Mouse (Mus musculus): ENCODE data around the gene Smu1.

Gene Smu1

DNA sequence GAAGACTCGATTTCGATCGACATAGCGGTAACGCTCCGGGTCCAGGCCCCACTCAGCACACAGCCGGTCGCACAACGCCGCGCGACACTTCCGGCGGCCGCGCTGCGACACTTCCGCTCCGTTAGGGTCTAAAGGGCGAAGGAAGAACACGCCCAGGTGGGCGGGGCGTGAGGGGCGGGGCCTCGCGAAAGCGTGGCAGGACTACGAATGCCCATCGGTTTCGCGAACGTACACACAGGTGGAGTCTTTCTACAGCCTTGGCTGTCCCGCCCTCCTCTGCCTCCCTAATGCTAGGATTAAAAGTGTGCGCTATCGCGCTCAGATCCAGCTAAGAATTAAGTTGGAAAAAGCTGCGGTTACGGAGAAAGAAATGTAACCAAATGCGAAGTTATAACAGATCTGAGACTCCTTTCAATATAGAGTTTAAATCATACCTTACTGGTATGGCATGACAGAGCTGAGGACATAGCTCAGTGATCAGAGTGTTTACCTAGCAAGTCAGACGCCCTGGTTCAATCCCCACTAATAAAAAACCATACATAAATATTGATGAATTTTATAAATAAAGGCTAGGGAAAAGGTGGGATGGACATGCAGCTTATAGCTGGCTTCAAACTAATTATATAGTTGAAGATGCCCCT is at the start of gene Smu1:
Gene Smu1, minus strand, starts transcription at position 144 of the 641 bp plus-strand sequence.
- DNase-seq (ENCODE audit: low spot score in 2 of 2), result peak; percentile 95 to 96

DNA sequence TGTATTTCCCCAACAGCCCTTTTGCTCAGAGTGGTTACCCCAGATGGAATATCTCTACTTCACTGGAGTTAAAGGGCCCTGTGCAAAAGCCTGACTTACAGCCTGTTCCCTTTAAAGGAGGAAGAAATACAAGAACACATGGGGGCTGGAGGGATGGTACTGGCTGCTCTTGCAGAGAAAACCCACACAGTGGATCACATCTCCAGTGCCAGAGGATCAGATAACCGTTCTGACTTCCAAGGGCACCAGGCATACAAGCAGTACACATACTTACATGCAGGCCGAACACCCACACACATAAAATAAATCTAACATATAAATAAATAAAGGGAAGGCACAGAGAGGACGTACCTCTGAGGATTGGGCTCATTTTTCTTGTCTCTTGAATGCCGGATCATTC is 49.7 kb upstream of the Smu1 start:
- DNase-seq (ENCODE audit: low spot score in 2 of 2), result no peak

DNA sequence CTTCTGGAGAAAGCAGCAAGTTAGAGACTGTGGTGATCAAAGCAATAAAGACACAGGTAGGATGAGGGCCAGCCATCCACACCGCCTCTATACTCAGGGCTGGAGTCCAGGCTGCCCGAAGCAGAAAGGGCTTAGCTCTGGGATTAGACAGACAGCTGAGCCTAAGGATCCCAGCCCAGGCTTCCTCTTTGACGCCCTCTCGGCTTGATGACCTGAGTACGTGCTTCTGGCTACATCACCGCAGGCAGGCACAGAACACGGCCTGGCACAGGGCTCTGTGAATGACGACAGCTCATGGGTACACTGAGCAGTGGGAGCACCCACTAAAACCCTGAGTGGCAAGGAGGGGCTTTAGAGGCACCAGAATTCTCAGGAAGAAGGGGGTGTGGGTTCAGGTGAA is 47.7 kb upstream of the Smu1 start:
- no peak for DNase-seq (ENCODE audit: low spot score in 2 of 2)

DNA sequence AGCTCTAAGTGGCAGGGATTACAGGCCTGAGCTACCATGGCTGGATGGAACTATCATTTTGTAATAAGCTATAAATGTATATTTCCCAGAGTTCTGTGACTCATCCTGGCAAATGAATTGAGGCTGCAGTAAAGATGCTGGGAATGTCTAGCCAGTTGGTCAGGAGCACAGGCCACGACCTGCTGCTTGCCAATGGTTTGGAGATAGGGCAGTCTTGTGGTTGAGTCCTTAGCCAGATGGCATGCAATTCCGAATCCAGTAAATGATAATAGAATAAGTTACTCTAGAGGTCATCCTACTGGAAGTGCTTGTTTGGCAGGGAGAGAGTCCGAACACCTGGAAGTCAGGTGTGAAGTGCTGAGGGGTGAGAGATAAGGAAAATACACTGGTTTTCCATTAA is 45.1 kb upstream of the Smu1 start:
- no peak for DNase-seq (ENCODE audit: low spot score in 2 of 2)

DNA sequence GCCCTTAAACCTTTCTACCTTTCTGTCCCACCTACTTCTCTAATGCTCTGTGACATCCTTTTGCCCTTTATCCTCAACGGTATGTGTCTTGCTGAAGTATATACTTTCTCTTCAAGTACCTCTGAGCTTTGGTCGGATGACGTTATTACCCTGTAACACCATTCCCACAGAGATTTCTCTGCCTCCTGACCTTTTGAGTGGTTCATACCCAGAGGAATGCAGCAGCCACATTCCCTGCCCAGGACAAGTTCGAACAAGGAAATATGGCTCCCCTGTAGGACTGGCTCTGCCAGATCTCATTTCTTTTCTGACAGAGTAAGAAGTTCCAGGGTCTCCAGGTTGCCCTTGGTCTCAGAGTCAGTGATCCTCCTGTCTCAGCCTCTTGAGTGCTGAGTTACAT is 44.2 kb upstream of the Smu1 start:
- peak; percentile 50 to 53 for DNase-seq (ENCODE audit: low spot score in 2 of 2)

DNA sequence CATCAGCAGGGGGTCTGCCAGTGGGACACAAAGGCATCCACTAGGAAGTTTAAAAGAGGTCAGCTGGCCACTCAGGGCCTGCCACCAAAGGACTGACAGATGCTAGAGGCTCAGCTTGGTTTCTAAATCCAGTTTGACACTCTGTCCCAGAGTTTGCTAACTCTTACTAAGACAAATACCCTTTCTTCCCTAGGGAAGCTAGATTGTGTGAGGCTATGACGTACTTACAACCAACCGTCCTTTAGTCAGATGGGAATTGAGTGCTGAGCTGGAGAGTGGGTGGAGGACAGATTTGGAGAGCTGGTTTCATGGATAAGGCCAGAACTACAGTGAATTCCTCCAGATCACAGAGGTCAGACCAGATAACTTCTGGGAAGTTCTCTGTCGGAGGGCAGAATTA is 43.1 kb upstream of the Smu1 start:
- DNase-seq (ENCODE audit: low spot score in 2 of 2), result no peak

DNA sequence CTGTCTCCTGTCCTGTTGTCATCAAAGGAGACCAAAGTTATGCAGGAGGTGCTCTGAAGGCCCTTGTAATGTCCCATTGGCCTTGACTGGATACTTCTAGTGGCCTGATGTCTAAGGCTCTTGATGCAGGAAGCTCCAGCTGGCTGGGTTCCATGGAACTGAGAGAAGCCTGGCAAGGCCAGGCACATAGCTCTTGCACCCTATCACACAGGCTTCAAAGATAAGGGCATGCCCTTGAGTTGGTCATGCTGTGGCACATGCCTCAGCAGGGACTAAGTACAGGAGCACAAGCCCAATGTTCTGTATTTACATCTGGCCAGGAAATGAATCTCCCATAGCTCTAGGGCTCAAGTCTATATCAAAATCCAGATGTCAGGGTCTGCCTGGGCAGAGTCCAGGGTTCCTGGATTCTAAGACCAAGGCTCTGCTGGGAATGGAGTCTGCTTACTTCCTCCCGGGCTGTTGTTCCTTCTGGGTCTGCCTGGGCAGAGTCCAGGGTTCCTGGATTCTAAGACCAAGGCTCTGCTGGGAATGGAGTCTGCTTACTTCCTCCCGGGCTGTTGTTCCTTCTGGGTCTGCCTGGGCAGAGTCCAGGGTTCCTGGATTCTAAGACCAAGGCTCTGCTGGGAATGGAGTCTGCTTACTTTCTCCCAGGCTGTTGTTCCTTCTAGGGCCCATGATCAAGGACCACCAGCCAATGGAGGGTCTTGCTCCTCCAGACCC is 41.3 kb upstream of the Smu1 start:
- DNase-seq (ENCODE audit: low spot score in 2 of 2), result peak; percentile 34 to 61

DNA sequence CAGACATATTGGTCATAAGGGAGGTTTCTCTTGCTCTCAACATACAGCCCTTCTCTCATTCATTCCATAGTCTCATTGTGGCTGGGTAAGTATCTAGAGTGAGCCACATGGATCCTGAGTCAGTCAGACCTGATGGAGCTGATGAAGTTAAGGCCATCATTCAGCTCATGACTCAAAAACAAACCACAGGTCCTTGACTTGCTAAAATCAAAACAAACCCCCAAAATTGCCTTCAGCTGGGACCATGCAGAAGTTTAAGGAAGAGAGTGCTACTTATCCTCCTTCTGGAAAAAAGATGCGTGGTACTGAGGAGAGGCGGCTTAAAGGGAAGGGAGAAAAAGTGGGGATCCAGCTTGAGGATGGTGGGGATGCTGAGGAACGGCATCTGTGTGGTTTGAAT is 38.0 kb upstream of the Smu1 start:
- no peak for DNase-seq (ENCODE audit: low spot score in 2 of 2)

DNA sequence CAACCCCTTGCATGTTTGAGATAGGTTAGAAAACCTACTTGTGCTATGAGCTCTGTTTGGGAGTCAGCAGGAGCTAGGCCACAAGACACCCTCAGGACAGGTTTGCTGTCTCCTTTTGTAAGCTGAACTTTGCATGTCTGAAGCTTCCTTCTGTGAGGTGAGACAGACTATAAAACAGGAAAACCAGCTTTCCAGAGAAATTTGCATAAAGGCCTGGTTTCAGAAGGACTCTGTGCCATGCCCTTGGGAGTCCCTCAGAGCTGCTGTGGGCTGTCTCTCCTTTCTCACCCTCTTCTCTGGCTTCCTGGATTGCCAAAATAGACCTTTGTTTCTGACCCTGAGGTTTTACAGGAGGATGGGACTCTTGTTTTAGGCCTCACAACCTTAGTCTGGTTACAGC is 36.6 kb upstream of the Smu1 start:
- no peak for DNase-seq (ENCODE audit: low spot score in 2 of 2)

DNA sequence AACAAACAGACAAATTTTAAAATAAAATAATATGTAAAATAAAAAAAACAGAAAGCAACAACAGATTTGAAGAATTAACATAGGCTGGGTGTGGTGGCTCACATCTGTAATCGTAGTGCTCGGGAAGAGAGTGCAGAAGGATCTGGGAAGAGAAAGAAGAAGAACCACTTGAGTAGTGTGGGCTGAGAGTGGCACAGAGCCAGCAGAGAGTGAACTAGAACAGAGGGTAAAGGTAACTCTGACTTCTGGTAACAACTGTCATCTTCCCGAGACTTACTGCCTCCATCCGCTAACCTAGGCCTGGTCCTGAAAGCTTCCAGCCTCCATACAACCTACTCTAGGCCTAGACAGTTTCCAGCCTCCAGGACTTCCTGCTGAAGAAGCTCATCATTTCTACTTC is 33.5 kb upstream of the Smu1 start:
- DNase-seq (ENCODE audit: low spot score in 2 of 2), result no peak

DNA sequence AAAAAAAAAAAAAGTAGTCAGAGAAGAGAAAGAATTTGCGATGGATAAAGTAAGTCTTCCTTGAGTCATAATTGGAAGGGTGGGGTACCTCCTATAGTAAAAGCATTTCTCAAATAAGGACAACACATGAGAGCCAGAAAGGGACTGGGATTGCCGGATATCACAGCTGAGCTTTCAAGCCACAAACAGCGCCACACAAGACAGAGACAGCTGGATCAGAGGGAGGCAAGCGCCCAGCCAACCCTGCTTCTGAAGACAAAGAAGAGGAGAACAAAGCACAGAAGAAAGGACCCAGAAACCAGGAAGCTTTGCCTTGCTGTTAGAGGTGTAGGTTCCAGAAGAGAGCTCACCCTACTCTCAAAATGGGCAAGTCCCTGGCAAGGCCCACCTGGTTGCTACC is 28.9 kb upstream of the Smu1 start:
- DNase-seq (ENCODE audit: low spot score in 2 of 2), result no peak

DNA sequence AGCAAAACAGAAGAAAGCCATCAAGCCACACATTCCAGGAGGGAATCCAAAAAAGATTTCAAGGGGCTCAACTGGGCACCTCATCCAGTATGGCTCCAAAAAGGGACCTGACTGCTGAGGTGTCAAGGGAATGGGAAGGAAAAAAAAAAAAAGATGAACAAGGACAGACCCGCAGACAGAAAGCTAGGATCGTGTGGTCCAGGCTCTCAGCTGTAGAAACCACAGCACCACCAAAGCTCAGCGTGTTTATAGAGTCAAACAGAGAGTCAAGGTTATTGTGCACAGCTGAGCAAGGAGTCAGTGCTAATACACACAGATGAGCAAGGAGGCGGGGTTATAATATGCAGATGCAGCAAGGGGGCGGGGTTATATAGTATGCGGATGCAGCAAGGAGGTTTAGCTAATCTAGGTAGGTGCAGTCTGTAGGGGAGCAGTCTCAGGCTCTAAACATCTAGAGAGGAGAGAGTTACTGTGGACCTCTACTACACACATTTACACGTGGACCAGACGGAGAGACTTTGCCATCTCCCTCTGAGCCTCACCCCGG is 28.0 kb upstream of the Smu1 start:
- no peak for DNase-seq (ENCODE audit: low spot score in 2 of 2)

DNA sequence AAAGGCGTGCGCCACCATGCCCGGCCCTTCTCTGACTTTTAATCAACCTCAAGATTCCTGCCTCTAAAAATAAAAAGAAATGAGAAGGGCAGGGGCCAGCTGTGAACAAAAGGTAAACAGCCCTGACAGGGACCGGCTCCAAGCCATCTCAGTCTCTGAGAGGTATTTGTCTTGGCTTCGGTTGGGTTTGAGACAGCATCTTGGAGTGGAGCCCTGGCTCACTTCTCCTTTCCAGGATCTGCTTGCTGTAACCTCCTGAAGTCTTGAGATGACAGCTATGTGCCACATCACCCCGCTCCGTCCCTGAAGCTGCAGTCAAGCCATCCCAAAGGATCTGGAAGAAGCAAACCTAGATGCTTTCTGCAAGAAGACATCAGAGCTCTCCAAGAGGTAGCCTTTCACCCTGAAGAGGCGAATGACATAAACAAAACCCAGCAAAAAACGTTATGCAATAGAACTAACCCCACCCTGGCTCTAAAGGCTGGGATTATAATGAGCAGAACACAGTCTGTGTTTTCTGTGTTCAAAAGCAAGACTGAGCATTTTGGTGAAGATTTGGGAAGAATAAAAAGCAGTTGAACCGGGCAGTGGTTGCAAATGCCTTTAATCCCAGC is 26.9 kb upstream of the Smu1 start:
- DNase-seq (ENCODE audit: low spot score in 2 of 2), result peak; percentile 44 to 69

DNA sequence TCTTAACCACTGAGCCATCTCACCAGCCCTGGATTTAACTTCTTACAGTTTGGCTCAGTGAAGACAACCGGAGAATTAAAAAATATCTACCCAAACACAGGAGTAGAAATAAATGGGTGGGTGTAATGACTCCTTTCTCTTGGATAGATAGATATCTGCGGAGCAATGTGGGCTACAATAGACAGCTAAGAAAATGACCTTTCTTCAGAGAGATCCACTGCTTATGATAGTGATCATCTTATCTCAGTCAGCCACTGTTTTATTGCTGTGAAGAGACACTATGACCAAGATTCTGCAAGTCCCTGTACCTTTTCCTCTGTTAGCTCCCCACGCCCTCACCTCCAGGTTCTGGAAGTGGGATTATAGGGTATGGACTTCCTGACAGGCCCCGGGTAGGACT is 25.3 kb upstream of the Smu1 start:
- DNase-seq (ENCODE audit: low spot score in 2 of 2), result no peak

DNA sequence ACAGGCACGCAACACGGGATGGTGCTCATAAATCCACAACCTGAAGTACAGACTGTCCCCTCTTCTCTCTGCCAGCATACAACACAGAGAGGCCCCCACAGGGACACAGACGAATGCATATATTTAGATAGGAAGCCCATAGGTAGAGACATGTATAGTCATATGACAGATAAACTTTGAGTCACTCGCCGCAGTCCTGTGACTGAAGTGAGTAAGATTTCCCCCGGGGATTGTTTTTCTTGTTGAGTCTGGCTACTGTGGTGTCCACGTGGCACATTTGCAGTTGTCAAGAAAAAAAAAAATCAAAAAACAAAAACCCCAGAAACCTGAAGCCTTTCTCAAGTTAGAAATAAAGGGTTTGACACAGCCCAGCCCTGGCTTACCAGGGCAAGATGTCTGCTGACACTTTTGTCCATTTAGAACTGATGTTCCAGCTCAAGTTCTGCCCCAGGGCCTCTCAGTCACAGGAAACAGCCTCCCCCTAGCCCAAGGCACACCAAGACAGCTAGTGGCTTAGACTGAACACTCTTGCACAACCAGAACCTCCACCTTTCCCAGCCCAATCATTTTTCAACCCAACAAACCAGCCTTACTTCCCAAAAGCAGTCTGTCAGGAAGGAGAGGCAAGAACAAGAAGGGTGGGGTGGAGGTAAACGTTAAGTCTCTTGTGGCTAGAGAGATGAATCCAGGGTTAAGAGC is 24.2 kb upstream of the Smu1 start:
- DNase-seq (ENCODE audit: low spot score in 2 of 2), result no peak

DNA sequence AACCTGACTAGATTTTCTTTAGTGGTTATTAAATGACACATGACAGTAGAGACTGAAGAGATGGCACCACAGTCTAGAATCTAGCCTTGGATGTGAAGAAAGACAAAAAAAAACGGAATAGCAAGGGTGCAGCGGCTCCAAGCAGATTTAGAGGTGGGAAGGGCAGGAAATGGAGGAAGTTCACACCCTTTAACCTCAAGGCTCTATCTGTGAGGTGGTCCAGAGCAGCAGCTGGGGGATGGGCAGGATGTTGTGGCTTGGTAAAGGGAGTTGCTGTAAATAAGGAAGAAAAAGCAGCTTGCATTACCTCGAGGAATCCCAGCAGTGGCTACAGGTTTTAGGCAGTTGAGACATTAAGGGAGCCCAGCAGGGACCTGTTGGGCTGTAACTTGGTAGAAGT is 23.4 kb upstream of the Smu1 start:
- DNase-seq (ENCODE audit: low spot score in 2 of 2), result no peak

DNA sequence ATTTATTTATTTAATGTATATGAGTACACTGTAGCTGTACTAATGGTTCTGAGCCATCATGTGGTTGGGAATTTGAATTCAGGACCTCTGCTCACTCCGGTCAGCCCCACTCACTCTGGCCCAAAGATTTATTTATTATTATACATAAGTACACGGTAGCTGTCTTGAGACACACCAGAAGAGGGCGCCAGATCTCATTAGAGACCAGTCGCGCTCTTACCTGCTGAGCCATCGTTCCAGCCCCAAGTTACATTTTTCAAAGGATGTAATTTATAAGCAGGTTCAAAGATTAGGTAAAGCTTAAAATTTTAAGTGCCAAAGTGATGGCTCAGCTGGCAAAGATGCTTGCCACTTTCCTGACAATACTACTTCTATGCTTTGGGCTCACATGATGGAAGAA is 20.9 kb upstream of the Smu1 start:
- DNase-seq (ENCODE audit: low spot score in 2 of 2), result no peak

DNA sequence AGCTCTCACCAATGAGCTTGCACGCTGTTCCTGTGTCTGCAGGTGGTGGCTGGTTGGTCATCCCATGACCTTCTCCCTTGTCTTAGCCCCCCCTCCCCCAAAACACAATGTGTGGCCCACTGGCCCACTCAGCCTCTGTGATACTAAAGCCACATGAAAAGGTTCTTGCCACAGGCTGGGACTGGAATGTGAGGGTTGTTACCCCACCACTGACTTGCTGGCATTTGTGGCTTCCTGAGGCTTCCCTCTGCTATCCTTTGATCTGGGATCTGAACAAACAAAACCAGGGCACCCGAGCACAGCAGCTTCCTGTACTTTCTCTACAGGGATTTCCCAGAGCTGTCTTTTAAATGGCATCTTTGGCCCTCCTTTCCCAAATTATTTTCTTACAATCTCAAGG is 19.4 kb upstream of the Smu1 start:
- DNase-seq (ENCODE audit: low spot score in 2 of 2), result no peak

DNA sequence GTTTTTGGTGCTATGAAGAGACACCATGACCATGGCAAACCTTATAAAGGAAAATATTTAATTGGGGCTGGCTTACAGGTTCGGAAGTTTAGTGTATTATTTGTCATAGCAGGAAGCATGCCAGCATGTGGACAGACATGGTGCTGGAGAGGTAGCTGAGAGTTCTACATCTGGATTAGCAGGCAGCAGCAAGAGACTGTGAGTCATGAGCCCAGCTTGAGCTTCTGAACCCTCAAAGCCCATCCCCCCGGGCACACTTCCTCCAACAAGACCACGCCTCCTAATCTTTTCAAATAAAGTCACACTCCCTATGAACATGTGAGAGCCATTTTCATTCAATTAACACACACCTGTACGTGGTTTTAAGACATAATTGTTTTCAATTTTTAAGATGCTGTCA is 18.7 kb upstream of the Smu1 start:
- DNase-seq (ENCODE audit: low spot score in 2 of 2), result no peak

DNA sequence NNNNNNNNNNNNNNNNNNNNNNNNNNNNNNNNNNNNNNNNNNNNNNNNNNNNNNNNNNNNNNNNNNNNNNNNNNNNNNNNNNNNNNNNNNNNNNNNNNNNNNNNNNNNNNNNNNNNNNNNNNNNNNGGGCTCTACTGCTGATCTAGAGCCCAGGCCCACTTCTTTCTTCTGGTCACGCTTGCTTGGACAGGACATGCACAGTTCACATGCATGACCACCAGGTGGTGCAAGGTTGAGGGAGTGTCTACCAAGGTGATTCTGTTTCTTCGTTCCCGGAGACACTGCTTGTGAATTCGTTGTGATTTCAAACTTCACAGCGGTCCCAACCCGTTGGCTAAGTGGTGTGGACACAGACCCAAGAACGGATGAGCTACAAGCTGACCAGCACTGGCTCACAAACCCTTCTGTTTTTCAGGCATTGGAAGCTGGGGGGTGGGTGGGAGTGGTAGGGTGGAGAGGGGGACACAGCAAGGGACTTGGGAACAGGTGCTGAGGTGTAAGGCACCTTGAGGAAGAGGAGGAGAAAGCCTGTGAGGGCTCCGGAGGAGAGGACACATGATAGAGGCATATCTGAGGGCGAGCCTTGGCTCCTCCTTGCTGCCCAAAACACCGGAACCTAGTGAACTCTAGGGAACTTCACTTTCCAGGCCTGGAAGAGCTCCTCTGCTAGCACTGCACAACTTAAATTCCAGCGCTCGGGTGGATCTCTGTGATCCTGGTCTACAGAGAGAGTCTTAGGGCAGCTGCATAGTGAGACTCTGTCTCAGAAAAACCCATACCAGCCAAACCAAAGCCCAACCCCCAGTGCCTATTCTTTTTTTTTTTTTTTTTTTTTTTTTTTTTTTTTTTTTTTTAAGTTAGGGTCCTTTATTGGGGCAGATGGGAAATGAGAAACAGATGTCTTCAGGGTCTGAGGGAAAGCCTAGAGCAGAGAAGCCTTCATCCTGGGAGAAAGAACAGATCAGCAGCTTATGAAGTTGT is 16.8 kb upstream of the Smu1 start:
- DNase-seq (ENCODE audit: low spot score in 2 of 2), result peak; percentile 70 to 80

DNA sequence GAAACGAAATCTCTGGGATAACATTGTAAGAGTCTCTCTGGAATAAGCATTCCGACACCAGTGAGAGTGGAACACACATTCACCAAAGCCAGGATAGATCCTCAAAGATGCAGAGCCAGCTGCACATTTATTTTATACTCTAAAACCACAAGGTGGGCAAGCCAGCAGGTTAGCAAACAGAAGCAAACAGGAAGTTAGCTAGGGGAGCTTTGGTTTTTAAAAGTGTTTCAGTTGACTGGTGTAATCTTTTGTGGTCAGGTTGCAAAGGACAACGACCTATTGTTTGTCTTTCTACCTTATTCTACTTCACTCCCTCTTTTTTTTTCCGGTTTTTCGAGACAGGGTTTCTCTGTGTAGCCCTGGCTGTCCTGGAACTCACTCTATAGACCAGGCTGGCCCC is 2.2 kb upstream of the Smu1 start:
- no peak for DNase-seq (ENCODE audit: low spot score in 2 of 2)

Measured in urinary bladder, postnatal 36 days (tissue).